ENCODE assay signal across 26 mouse cellular contexts in genomic region chr1:132302341-132302866, GRCm38 (mm10). TPM values are rescaled to one million over a fixed set of nuclear protein-coding genes. Genes with fewer than 3 reads are reported as not detected.
DNase-seq lines count a peak whose midpoint lies in the region; ATAC-seq and TF ChIP-seq lines count a peak whose summit lies in the region.
"Had no signal": no experiment of that assay in that cellular context is flagged by ENCODE, and none has a peak within 500 bp of the region (broad histone marks: within the 10 kb centered on the region; RNA-seq: fewer than 3 reads in every experiment).

No protein-coding gene starts in this region.

- H3K27ac ChIP-seq in hindbrain, embryonic 11.5 days (ENCODE audit: low read depth, low read length) = no peak overlapping the region
- H3K27ac ChIP-seq in hindbrain, postnatal 0 days = no peak overlapping the region
- no peak overlapping the region for H3K27ac ChIP-seq in midbrain, embryonic 13.5 days
- no peak overlapping the region for H3K27ac ChIP-seq in midbrain, embryonic 11.5 days (ENCODE audit: low read depth, low read length)
- no peak overlapping the region for H3K27ac ChIP-seq in hindbrain, embryonic 14.5 days
- H3K27ac ChIP-seq: embryonic facial prominence, embryonic 12.5 days; heart, embryonic 10.5 days; heart, embryonic 15.5 days; kidney, embryonic 15.5 days; limb, embryonic 13.5 days; lung, embryonic 15.5 days; stomach, embryonic 15.5 days had no signal

- ATAC-seq in hindbrain, embryonic 11.5 days (ENCODE audit: low FRiP score) = no peak
- no peak for ATAC-seq in hindbrain, postnatal 0 days
- no peak for ATAC-seq in midbrain, embryonic 13.5 days
- ATAC-seq in midbrain, embryonic 11.5 days (ENCODE audit: low FRiP score) = no peak
- no peak for ATAC-seq in hindbrain, embryonic 14.5 days (ENCODE audit: low FRiP score)
- ATAC-seq: forebrain, embryonic 14.5 days; intestine, postnatal 0 days had no signal

- H3K9me3 ChIP-seq in hindbrain, embryonic 11.5 days (ENCODE audit: control insufficient read depth, low read length) = no peaks in the 10 kb centered on the region
- H3K9me3 ChIP-seq in hindbrain, postnatal 0 days (ENCODE audit: low read length) = no peaks in the 10 kb centered on the region
- no peaks in the 10 kb centered on the region for H3K9me3 ChIP-seq in midbrain, embryonic 13.5 days
- no peaks in the 10 kb centered on the region for H3K9me3 ChIP-seq in midbrain, embryonic 11.5 days (ENCODE audit: control insufficient read depth, low read length)
- no peaks in the 10 kb centered on the region for H3K9me3 ChIP-seq in hindbrain, embryonic 14.5 days (ENCODE audit: control insufficient read depth, low read length)
- H3K9me3 ChIP-seq: embryonic facial prominence, embryonic 12.5 days; heart, embryonic 10.5 days; heart, embryonic 15.5 days; kidney, embryonic 15.5 days; limb, embryonic 13.5 days; lung, embryonic 15.5 days; stomach, embryonic 15.5 days had no signal

- no peak overlapping the region for H3K4me3 ChIP-seq in hindbrain, embryonic 11.5 days (ENCODE audit: low read depth, low read length)
- H3K4me3 ChIP-seq in hindbrain, postnatal 0 days (ENCODE audit: low read length) = no peak overlapping the region
- H3K4me3 ChIP-seq in midbrain, embryonic 13.5 days (replicated peaks) = no peak overlapping the region
- H3K4me3 ChIP-seq in midbrain, embryonic 11.5 days (ENCODE audit: low read depth, low read length) = no peak overlapping the region
- no peak overlapping the region for H3K4me3 ChIP-seq in hindbrain, embryonic 14.5 days (replicated peaks; ENCODE audit: low read length)
- H3K4me3 ChIP-seq: embryonic facial prominence, embryonic 12.5 days; heart, embryonic 10.5 days; heart, embryonic 15.5 days; kidney, embryonic 15.5 days; limb, embryonic 13.5 days; lung, embryonic 15.5 days; stomach, embryonic 15.5 days had no signal

- DNase-seq in hindbrain, embryonic 11.5 days (ENCODE audit: low spot score) = no peak
- DNase-seq in hindbrain, postnatal 0 days (ENCODE audit: low spot score) = no peak
- DNase-seq in midbrain, embryonic 11.5 days (ENCODE audit: low spot score, missing footprints) = no peak
- no peak for DNase-seq in hindbrain, embryonic 14.5 days (ENCODE audit: low spot score)
- DNase-seq in spleen, adult 18-20 months = no peak
- DNase-seq: B cell, adult 2 months; cerebellum, adult 11 months; cerebellum, adult 9-10 months; embryo, embryonic 11 days; gastrocnemius, postnatal 14 days; kidney, postnatal 25 days; right cerebral cortex, postnatal 14 days had no signal

- H3K36me3 ChIP-seq in hindbrain, embryonic 11.5 days (ENCODE audit: control insufficient read depth, insufficient read depth, low read length) = no peaks in the 10 kb centered on the region
- no peaks in the 10 kb centered on the region for H3K36me3 ChIP-seq in hindbrain, postnatal 0 days (ENCODE audit: insufficient read depth, low read length)
- no peaks in the 10 kb centered on the region for H3K36me3 ChIP-seq in midbrain, embryonic 13.5 days
- no peaks in the 10 kb centered on the region for H3K36me3 ChIP-seq in midbrain, embryonic 11.5 days (ENCODE audit: control insufficient read depth, insufficient read depth, low read length)
- H3K36me3 ChIP-seq in hindbrain, embryonic 14.5 days (replicated peaks; ENCODE audit: control insufficient read depth, insufficient read depth) = no peaks in the 10 kb centered on the region
- H3K36me3 ChIP-seq: embryonic facial prominence, embryonic 12.5 days; heart, embryonic 10.5 days; heart, embryonic 15.5 days; kidney, embryonic 15.5 days; limb, embryonic 13.5 days; lung, embryonic 15.5 days; stomach, embryonic 15.5 days had no signal

- WGBS in hindbrain, embryonic 11.5 days = 87% methylated on average over 9 of the region's 9 CpGs
- 80% methylated on average over 9 of the region's 9 CpGs for WGBS in hindbrain, postnatal 0 days
- 90% methylated on average over 9 of the region's 9 CpGs for WGBS in midbrain, embryonic 13.5 days
- WGBS in midbrain, embryonic 11.5 days = 87% methylated on average over 9 of the region's 9 CpGs
- 84% methylated on average over 9 of the region's 9 CpGs for WGBS in hindbrain, embryonic 14.5 days

- H3K4me2 ChIP-seq in hindbrain, embryonic 11.5 days (replicated peaks; ENCODE audit: low read depth, low read length) = no peak overlapping the region
- no peak overlapping the region for H3K4me2 ChIP-seq in hindbrain, postnatal 0 days (ENCODE audit: low read depth, low read length)
- peak overlapping the region; percentile 98; the same call in 1 of the 2 replicates for H3K4me2 ChIP-seq in midbrain, embryonic 13.5 days (replicated peaks)
- no peak overlapping the region for H3K4me2 ChIP-seq in midbrain, embryonic 11.5 days
- peak overlapping the region; percentile 99; the same call in 1 of the 2 replicates for H3K4me2 ChIP-seq in hindbrain, embryonic 14.5 days (replicated peaks)
- H3K4me2 ChIP-seq: embryonic facial prominence, embryonic 12.5 days; heart, embryonic 15.5 days; kidney, embryonic 15.5 days; limb, embryonic 13.5 days; liver, embryonic 11.5 days; lung, embryonic 15.5 days; stomach, embryonic 15.5 days had no signal

- TF ChIP-seq CTCF in hindbrain, postnatal 0 days (IDR thresholded peaks at IDR 0.05; ENCODE audit: low read depth) = no peak

- 0 out of 2 replicates have a peak overlapping the region, but pooled peaks have one; percentile 3 for H3K9ac ChIP-seq in hindbrain, embryonic 11.5 days (ENCODE audit: low read depth, low read length)
- H3K9ac ChIP-seq in hindbrain, postnatal 0 days (replicated peaks; ENCODE audit: low read length) = no peak overlapping the region
- H3K9ac ChIP-seq in midbrain, embryonic 13.5 days (replicated peaks) = no peak overlapping the region
- no peak overlapping the region for H3K9ac ChIP-seq in midbrain, embryonic 11.5 days (ENCODE audit: low read length)
- no peak overlapping the region for H3K9ac ChIP-seq in hindbrain, embryonic 14.5 days
- H3K9ac ChIP-seq: embryonic facial prominence, embryonic 12.5 days; heart, embryonic 15.5 days; kidney, embryonic 15.5 days; limb, embryonic 13.5 days; lung, embryonic 15.5 days; stomach, embryonic 15.5 days had no signal

- H3K27me3 ChIP-seq in hindbrain, embryonic 11.5 days (ENCODE audit: control insufficient read depth, insufficient read depth, low read length) = peaks cover 2% of the 10 kb centered on the region
- no peaks in the 10 kb centered on the region for H3K27me3 ChIP-seq in hindbrain, postnatal 0 days (ENCODE audit: insufficient read depth, low read length)
- peaks cover 13% of the 10 kb centered on the region; the same call in 1 of the 2 replicates for H3K27me3 ChIP-seq in midbrain, embryonic 13.5 days
- H3K27me3 ChIP-seq in midbrain, embryonic 11.5 days (ENCODE audit: control insufficient read depth, insufficient read depth, low read length) = peaks cover 8% of the 10 kb centered on the region; the same call in 1 of the 2 replicates
- 0 out of 2 replicates have a peak, but pooled peaks cover 7% of the 10 kb centered on the region for H3K27me3 ChIP-seq in hindbrain, embryonic 14.5 days (ENCODE audit: control insufficient read depth, insufficient read depth, low read length)

- H3K4me1 ChIP-seq in hindbrain, embryonic 11.5 days (replicated peaks; ENCODE audit: control insufficient read depth, insufficient read depth, low read length) = peaks cover 5% of the 10 kb centered on the region
- peaks cover 17% of the 10 kb centered on the region; the same call in 1 of the 2 replicates for H3K4me1 ChIP-seq in hindbrain, postnatal 0 days (ENCODE audit: insufficient read depth, low read length)
- H3K4me1 ChIP-seq in midbrain, embryonic 13.5 days (replicated peaks) = peaks cover 60% of the 10 kb centered on the region
- H3K4me1 ChIP-seq in midbrain, embryonic 11.5 days (ENCODE audit: control insufficient read depth, insufficient read depth, low read length) = peaks cover 40% of the 10 kb centered on the region
- H3K4me1 ChIP-seq in hindbrain, embryonic 14.5 days (replicated peaks; ENCODE audit: control insufficient read depth, insufficient read depth, low read length) = peaks cover 26% of the 10 kb centered on the region

RNA-seq across cellular contexts. Expression of gene Klhdc8a, which starts 4.0 kb away (rescaled TPM):
- 2.9 and 3.0 TPM in 2 replicates for polyA plus RNA-seq in hindbrain, embryonic 11.5 days (2014; fragmentation: Nextera tagmentation; extraction: Ambion mirVana)
- total RNA-seq in hindbrain, postnatal 0 days (2014; rRNA removed) = 23.0 and 26.0 TPM in 2 replicates
- 11.2 and 11.7 TPM in 2 replicates for polyA plus RNA-seq in hindbrain, postnatal 0 days (2015; fragmentation: Nextera tagmentation; extraction: Ambion mirVana)
- polyA plus RNA-seq in midbrain, embryonic 13.5 days (2015; fragmentation: Nextera tagmentation; extraction: Ambion mirVana) = 6.3 and 6.7 TPM in 2 replicates
- polyA plus RNA-seq in midbrain, embryonic 11.5 days (2014; fragmentation: Nextera tagmentation; extraction: Ambion mirVana) = 3.5 and 4.5 TPM in 2 replicates
- polyA plus RNA-seq in hindbrain, embryonic 14.5 days (2014; fragmentation: Nextera tagmentation; extraction: Ambion mirVana) = 8.5 and 10.4 TPM in 2 replicates
- total RNA-seq: granulocyte monocyte progenitor cell, adult 5-6 weeks; megakaryocyte progenitor cell, adult 5-6 weeks; monocyte, adult 5-6 weeks had no signal

RNA-seq across cellular contexts. Expression of gene Nuak2, which starts 13.5 kb away (rescaled TPM):
- polyA plus RNA-seq in hindbrain, embryonic 11.5 days (2014; fragmentation: Nextera tagmentation; extraction: Ambion mirVana) = 33.1 and 39.3 TPM in 2 replicates
- total RNA-seq in hindbrain, postnatal 0 days (2014; rRNA removed) = 6.2 and 7.7 TPM in 2 replicates
- polyA plus RNA-seq in hindbrain, postnatal 0 days (2015; fragmentation: Nextera tagmentation; extraction: Ambion mirVana) = 7.4 and 7.9 TPM in 2 replicates
- polyA plus RNA-seq in midbrain, embryonic 13.5 days (2015; fragmentation: Nextera tagmentation; extraction: Ambion mirVana) = 53.5 and 56.3 TPM in 2 replicates
- 100 and 105 TPM in 2 replicates for polyA plus RNA-seq in midbrain, embryonic 11.5 days (2014; fragmentation: Nextera tagmentation; extraction: Ambion mirVana)
- 10.7 and 14.0 TPM in 2 replicates for polyA plus RNA-seq in hindbrain, embryonic 14.5 days (2014; fragmentation: Nextera tagmentation; extraction: Ambion mirVana)

Comparison
In these comparisons a context has a peak if more than half of its experiments do, and no peak if none do; other contexts are left out.
1. H3K4me2 ChIP-seq: peak in midbrain, embryonic 13.5 days (single experiment) and hindbrain, embryonic 14.5 days (single experiment); none in hindbrain, embryonic 11.5 days (single experiment), hindbrain, postnatal 0 days (single experiment) and midbrain, embryonic 11.5 days (single experiment).